Mouse (Mus musculus): Measurements from ENCODE around the gene Foxk2.

DNA sequence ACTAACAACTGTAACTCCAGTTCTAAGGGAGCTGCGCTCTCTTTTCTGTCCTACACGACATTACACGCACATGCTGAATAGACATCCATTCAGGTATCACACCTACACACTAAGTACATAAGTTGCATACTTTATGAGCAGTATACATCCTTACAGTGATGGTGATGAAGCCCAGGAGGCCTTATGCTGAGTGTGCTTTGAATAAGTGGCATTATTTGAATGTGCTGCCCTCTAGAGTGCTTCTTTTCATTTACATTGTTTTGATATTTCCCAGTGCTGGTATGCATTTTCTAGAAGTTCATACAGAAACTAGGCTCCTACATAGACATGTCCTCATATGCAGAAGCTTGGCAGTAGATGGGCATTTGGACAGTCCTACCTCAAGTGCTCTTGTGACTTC, 30.1 kb downstream of the Foxk2 start:
- no peak for TF ChIP-seq CTCF (IDR thresholded peaks at IDR 0.05; ENCODE audit: extremely low read depth, insufficient read depth, insufficient read length, insufficient replicate concordance)
- TF ChIP-seq POLR2A (IDR thresholded peaks at IDR 0.05; ENCODE audit: low read depth, low read length) = no peak
